Mouse (Mus musculus) limb, embryonic 14.5 days (tissue): ENCODE measurements around the gene Ranbp2. TPM values are rescaled to one million over a fixed set of nuclear protein-coding genes. Genes with fewer than 3 reads are reported as not detected.
"Not testable (repeated sequence)": the region's sequence is repeated elsewhere in the genome, so short reads cannot be mapped to it uniquely, and the experiment has no call there.

ENCODE experiments used
- ATAC-seq: fragments of 200-750 bp; cut with Nextera tagmentation; 2 replicates; pipeline ENCODE4 v1.8.0; 2017; ENCODE audit warnings: low read depth, moderate number of reproducible peaks, moderate TSS enrichment; ENCODE audit not compliant: low FRiP score
- DNase-seq: peaks from one replicate; pipeline ENCODE4 v3.0.0-alpha.2; 2015; ENCODE audit warnings: low spot score
- H3K27ac ChIP-seq: fragments of 300-500 bp; sonication (generic); replicated peaks from 2 replicates; pipeline ENCODE4 v1.5.1; 2014; ENCODE audit warnings: low read depth, mild to moderate bottlenecking, low read length, moderate library complexity, mixed read lengths
- H3K27me3 ChIP-seq: fragments of 300-500 bp; sonication (generic); 2 replicates; pipeline ENCODE4 v1.6.1; 2014; ENCODE audit warnings: low read length, mixed read lengths; ENCODE audit not compliant: control insufficient read depth, insufficient read depth
- H3K36me3 ChIP-seq: fragments of 300-500 bp; sonication (generic); 2 replicates; pipeline ENCODE4 v1.6.1; 2014; ENCODE audit warnings: mild to moderate bottlenecking, low read length, moderate library complexity, mixed read lengths; ENCODE audit not compliant: control insufficient read depth, insufficient read depth
- H3K4me1 ChIP-seq: fragments of 300-500 bp; sonication (generic); 2 replicates; pipeline ENCODE4 v1.6.1; 2014; ENCODE audit warnings: antibody characterized with exemption, low read length, mixed read lengths; ENCODE audit not compliant: control insufficient read depth, insufficient read depth
- H3K4me2 ChIP-seq: fragments of 300-500 bp; sonication (generic); replicated peaks from 2 replicates; pipeline ENCODE4 v1.6.1; 2014; ENCODE audit warnings: low read depth, mild to moderate bottlenecking, low read length, moderate library complexity; ENCODE audit not compliant: severe bottlenecking
- H3K4me3 ChIP-seq: fragments of 300-500 bp; sonication (generic); replicated peaks from 2 replicates; pipeline ENCODE4 v1.5.1; 2014; ENCODE audit warnings: low read length
- H3K9ac ChIP-seq: fragments of 300-500 bp; sonication (generic); 2 replicates; pipeline ENCODE4 v1.6.1; 2014; ENCODE audit warnings: mild to moderate bottlenecking, low read depth, low read length, moderate library complexity; ENCODE audit not compliant: severe bottlenecking
- H3K9me3 ChIP-seq: fragments of 300-500 bp; sonication (generic); 2 replicates; pipeline ENCODE4 v1.6.1; 2016; ENCODE audit warnings: low read length; ENCODE audit not compliant: control insufficient read depth
- POLR2A ChIP-seq: fragments of 200-500 bp; IDR thresholded peaks from 2 replicates; pipeline ENCODE4 v1.8.0; 2012; ENCODE audit warnings: inconsistent platforms, mild to moderate bottlenecking, moderate library complexity, borderline replicate concordance; ENCODE audit not compliant: insufficient read depth, insufficient read length; ENCODE audit errors: extremely low read depth
- WGBS: fragments of 180-500 bp; shearing (Covaris S2); extraction: QIAGEN DNeasy Blood & Tissue Kit; methylation state at CpG from one replicate; pipeline ENCODE4 v1.1.7; 2014; 5-methylcytosine and 5-hydroxymethylcytosine counted together
- polyA plus RNA-seq, 2 experiments: library from polyadenylated mRNA; depleted of rRNA in 1 of 2; stranded (reverse) in 1 of 2; unstranded in 1 of 2; fragments of >200 nt; fragmentation: Nextera tagmentation in 1 of 2; extraction: Ambion mirVana in 1 of 2; gene quantifications; 2 replicates each; pipeline versions ENCODE4 v1.2.1 to v1.2.3; 2012 to 2014

Ranbp2 gene
- polyA plus RNA-seq, 2 experiments, result 15.3 to 27.0 TPM

DNA sequence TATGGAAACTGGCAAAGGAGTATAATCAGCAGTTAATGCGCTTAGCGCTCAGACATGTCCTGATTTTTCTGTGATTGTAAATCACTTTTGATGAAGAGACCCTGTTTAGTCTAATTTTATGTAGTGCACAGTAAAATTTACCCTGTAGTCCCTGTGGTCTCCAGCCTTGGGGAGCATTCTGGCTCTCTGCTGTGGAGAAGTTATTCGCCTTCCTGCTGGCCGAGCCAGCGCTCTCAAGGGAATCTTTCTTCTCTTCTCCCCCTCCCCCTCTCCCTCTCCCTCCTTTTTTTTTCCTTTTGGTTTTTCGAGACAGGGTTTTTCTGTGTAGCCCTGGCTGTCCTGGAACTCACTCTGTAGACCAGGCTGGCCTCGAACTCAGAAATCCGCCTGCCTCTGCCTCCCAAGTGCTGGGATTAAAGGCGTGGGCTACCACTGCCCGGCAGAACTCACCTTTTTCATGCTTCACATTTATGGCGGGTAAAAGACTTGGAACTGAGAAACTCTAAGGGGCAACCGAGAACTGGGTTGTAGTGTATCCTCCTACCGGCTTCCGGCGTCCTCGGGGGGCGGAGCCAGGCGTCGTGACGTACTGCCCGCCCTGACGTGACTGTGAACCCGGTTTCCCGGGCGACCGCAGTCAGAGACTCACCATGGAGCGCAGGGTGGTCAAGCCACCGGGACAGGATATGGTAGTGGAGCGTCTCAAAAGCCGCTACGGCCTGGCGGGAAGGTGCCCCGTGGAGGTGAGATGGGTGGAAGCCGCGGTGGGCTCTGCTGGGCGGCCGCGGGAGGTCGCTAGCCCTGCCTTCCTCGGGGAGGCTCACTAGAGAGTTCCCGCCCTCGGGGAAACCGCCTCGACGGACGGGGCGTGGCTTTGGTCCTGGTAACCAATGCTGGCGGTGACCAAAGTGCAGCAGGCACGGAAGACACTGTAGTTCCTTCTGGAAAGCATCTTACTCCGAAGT is 50.9 kb downstream of the Ranbp2 start, which contains the start of gene Ccdc138:
TSS of gene Ccdc138 (plus strand) at position 629 of the 965 bp plus-strand sequence.
- WGBS, result 2% methylated on average over 50 of the region's 50 CpGs
- peaks cover 22% of the 10 kb centered on the region for H3K36me3 ChIP-seq
- ATAC-seq (peak; percentile 98), DNase-seq (peak; percentile 91)
- peak within 1 kb of the TSS; percentile 73 for H3K9ac ChIP-seq
- peak within 1 kb of the TSS; percentile 73 for H3K4me3 ChIP-seq
- H3K27ac ChIP-seq, result peak within 1 kb of the TSS; percentile 89
- H3K4me1 ChIP-seq, result peaks cover 10% of the 10 kb centered on the region
- no peak for TF ChIP-seq POLR2A
- H3K9me3 ChIP-seq, result no peaks in the 10 kb centered on the region
- peak within 1 kb of the TSS; percentile 60 for H3K4me2 ChIP-seq
- H3K27me3 ChIP-seq, result no peaks in the 10 kb centered on the region

DNA sequence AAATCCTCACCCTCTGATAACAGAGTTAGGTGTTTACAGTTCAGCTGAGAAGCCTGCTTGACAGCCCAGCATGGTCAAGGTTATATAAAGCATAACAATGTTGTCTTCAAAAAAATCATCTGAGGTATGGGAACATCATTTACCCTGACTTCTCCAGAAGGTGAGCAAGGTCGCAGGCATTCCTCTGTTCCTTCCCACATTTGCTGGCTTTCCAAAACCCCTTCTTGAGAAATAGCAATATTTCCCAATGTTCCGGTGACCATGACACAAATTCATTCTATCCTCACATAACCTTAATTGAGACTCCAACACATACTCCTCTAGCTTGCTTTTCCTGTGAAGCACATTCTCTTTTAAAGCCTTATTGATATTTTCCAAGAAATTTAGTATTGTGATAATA is 51.8 kb downstream of the Ranbp2 start:
- no peaks in the 10 kb centered on the region for H3K27me3 ChIP-seq
- peak overlapping the region; percentile 73 for H3K9ac ChIP-seq
- no peak for TF ChIP-seq POLR2A
- H3K36me3 ChIP-seq, result peaks cover 13% of the 10 kb centered on the region
- 60% methylated on average over 2 of the region's 2 CpGs for WGBS
- H3K4me2 ChIP-seq, result peak overlapping the region; percentile 60
- H3K4me1 ChIP-seq, result peaks cover 10% of the 10 kb centered on the region
- H3K27ac ChIP-seq, result peak overlapping the region; percentile 89; the same call in 1 of the 2 replicates
- DNase-seq (no peak), ATAC-seq (no peak)
- H3K4me3 ChIP-seq, result peak overlapping the region; percentile 73
- H3K9me3 ChIP-seq, result no peaks in the 10 kb centered on the region

DNA sequence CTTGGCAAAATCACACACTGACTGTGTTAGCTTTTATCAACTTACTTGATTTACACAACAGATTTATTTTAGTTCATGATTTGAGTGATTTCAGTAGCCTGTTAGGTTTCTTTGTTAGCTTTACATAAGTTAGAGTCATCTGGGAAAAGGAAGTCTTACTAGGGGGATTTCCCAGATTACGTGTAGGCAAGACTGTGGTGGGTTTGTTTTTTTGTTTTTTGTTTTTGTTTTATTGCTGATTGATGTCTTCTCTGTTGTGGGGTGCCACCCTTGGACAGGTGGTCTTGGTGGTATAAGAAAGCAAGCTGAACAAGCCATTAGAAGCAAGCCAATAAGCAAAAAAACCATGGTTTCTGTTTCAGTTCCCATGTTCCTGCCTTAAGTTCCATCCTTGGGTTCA is 82.6 kb downstream of the Ranbp2 start:
- WGBS, result 75% methylated on average over 1 of the region's 1 CpGs
- ATAC-seq, result no peak
- H3K4me3 ChIP-seq, result no peak overlapping the region
- TF ChIP-seq POLR2A, result no peak
- H3K9me3 ChIP-seq, result no peaks in the 10 kb centered on the region; the same call in 1 of the 2 replicates
- no peaks in the 10 kb centered on the region for H3K27me3 ChIP-seq
- peaks cover 16% of the 10 kb centered on the region; the same call in 1 of the 2 replicates for H3K36me3 ChIP-seq
- H3K9ac ChIP-seq, result no peak overlapping the region
- DNase-seq, result no peak
- H3K4me1 ChIP-seq, result no peaks in the 10 kb centered on the region
- no peak overlapping the region for H3K4me2 ChIP-seq
- H3K27ac ChIP-seq, result no peak overlapping the region

DNA sequence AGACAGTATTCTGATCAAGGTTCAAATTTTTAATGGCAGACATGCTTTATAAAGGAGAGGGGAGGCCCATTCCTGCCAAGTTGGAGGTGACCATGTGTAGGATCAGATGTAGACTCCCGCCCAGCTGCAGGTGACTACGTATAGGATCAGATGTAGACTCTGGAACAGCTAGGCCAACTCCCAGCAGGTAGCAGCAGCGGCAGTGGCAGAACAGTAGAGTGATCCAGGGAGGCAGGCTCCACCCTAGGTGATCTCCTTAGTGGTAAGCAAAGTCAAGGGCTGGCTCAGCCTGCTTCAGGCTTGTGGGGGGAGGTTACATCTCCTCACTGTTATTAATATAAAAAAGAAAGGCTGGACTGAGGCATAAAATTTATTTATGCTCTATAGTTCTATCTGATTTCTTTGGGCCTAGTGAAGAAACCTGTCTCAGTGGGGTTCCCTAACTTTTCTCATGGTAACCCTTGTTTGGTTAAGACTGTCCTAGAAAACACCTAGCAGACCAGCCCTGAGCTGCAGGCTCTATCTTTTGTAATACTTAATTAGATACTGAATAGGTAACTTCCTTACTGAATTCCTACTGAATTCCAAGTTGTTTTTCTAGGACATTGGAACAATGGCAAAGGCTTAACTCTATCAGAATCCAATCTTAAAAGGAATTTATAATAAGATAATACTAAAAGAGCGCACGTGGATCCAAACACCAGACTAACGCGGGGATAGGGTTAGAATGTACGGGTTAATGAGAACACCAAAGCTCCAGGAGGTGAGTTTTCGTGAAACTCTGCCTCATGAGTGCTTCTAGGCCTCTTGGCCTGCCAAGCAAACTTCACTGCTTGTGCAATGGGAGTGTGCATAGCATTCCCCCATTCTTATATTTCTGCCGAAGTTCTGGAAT is 84.4 kb downstream of the Ranbp2 start:
- H3K27me3 ChIP-seq, result no peaks in the 10 kb centered on the region
- no peak for DNase-seq
- ATAC-seq, result no peak
- 88% methylated on average over 10 of the region's 10 CpGs for WGBS
- H3K9ac ChIP-seq, result no peak overlapping the region
- H3K4me1 ChIP-seq, result no peaks in the 10 kb centered on the region
- TF ChIP-seq POLR2A, result no peak
- peaks cover 16% of the 10 kb centered on the region; the same call in 1 of the 2 replicates for H3K36me3 ChIP-seq
- H3K4me3 ChIP-seq, result no peak overlapping the region
- no peaks in the 10 kb centered on the region; the same call in 1 of the 2 replicates for H3K9me3 ChIP-seq
- H3K4me2 ChIP-seq, result no peak overlapping the region
- H3K27ac ChIP-seq, result no peak overlapping the region

DNA sequence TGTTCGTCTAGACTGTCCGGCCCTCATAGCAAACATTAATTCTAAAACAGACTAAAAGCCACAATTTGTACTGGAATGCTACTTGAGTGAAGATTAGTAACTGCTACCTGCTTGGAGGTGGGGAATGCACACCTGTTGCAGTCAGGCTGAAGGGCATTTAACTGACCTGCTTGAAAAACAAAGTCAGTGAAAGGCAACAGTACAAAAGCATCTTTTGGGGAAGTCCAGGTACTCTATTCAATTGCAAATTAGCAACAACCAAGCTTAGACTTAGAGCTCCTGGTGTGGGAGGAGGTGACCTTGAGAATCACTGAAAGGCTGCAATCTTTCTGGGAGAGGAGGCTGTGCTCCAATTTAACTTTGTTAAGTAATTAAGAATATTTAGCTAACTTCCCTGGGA is 85.5 kb downstream of the Ranbp2 start:
- Histone ChIP-seq H3K4me2 (no peak overlapping the region), H3K4me1 (no peaks in the 10 kb centered on the region), H3K27ac (no peak overlapping the region), H3K9ac (no peak overlapping the region), H3K4me3 (no peak overlapping the region), H3K9me3 (no peaks in the 10 kb centered on the region; the same call in 1 of the 2 replicates), H3K27me3 (no peaks in the 10 kb centered on the region), H3K36me3 (peaks cover 16% of the 10 kb centered on the region; the same call in 1 of the 2 replicates)
- no peak for DNase-seq
- no peak for ATAC-seq
- WGBS, result 90% methylated on average over 2 of the region's 2 CpGs
- TF ChIP-seq POLR2A, result no peak

DNA sequence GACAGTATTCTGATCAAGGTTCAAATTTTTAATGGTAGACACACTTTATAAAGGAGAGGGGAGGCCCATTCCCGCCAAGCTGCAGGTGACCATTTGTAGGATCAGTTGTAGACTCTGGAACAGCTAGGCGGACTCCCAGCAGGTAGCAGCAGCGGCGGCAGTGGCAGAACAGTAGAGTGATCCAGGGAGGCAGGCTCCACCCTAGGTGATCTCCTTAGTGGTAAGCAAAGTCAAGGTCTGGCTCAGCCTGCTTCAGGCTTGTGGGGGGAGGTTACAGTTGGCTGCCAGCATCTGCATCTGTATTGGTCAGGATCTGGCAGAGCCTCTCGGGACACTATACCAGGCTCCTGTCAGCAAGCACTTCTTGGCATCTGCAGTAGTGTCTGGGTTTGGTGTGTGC is 89.6 kb downstream of the Ranbp2 start:
- ATAC-seq, H3K4me1 ChIP-seq, H3K27ac ChIP-seq, H3K4me3 ChIP-seq, H3K4me2 ChIP-seq, H3K27me3 ChIP-seq, DNase-seq, H3K9me3 ChIP-seq, H3K9ac ChIP-seq: not testable (repeated sequence)
- whole genome bisulfite sequencing, result 90% methylated on average over 5 of the region's 5 CpGs
- H3K36me3 ChIP-seq, result peaks cover 11% of the 10 kb centered on the region
